Mouse (Mus musculus) liver, adult 2 months (tissue): ENCODE data around the gene Ephx4.

ENCODE experiments used
- CTCF ChIP-seq: fragments of 200-500 bp; IDR thresholded peaks from 2 replicates; pipeline ENCODE4 v1.5.1; 2011; ENCODE audit warnings: low read depth, low read length, control low read depth
- POLR2A ChIP-seq: fragments of 200-500 bp; IDR thresholded peaks from 2 replicates; pipeline ENCODE4 v1.6.1; 2011; ENCODE audit warnings: low read length, control low read depth; ENCODE audit not compliant: insufficient read depth; ENCODE audit errors: extremely low read depth

DNA sequence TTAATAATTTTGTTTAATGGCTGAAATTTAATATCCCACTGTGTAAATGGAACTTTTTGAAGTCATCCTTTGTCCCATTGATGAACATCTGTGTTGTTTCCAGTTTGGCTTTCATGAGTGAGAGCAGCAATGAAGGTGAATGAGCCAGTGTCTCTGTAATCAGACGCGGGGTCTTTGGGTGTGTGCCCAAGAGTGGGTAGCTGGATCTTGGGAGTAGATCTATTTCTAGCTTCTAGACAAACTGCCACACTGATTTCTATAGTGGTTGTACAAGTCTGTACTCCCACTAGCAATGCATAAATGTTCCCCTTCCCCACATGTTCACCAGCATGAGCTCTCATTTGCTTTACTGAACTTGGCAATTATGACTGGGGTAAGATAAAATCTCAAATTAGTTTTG, 13.2 kb upstream of the Ephx4 start:
- no peak for TF ChIP-seq CTCF
- TF ChIP-seq POLR2A = no peak
